Mouse (Mus musculus): ENCODE results near the gene Zfp422.

DNA sequence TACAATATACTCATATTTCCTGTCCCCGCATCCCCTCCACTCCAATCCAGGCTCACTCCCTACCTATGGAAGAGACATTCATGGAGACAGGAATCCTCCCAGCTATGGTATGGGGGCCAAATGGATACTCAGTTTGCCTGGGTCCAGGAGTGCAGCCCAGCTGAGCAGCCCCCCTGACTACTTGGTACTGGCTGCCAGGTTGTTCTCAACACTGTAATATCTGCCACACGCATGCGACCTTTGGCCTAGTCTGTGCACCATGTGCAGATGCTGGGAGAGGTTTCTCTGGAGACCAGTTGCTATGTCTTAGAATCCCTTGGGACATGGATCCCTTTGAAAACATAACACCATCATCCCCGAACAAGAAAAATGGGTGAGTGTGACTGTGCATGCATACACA, 43.0 kb upstream of the Zfp422 start:
- no peak for TF ChIP-seq CTCF (conservative IDR thresholded peaks at IDR 0.05; ENCODE audit: low read length)
- no peak for TF ChIP-seq NANOG (IDR thresholded peaks at IDR 0.05; ENCODE audit: borderline replicate concordance, low read length)
- TF ChIP-seq POU5F1 (IDR thresholded peaks at IDR 0.05; ENCODE audit: borderline replicate concordance, low read length): no peak

Data from E14TG2a.4 (cell line).